Mouse (Mus musculus) forebrain, embryonic 10.5 days (tissue): ENCODE results near the gene Tcirg1. TPM values are rescaled to one million over a fixed set of nuclear protein-coding genes. Genes with fewer than 3 reads are reported as not detected.

Source experiments
- DNase-seq: peaks from one replicate; pipeline ENCODE4 v3.0.0-alpha.2; 2017; ENCODE audit warnings: low spot score; ENCODE audit errors: extremely low spot score
- H3K27ac ChIP-seq: fragments of 300-500 bp; sonication (generic); 2 replicates; pipeline ENCODE4 v1.5.1; 2016; ENCODE audit warnings: mild to moderate bottlenecking
- H3K27me3 ChIP-seq: fragments of 300-500 bp; sonication (generic); 2 replicates; pipeline ENCODE4 v1.6.1; 2016; ENCODE audit warnings: mild to moderate bottlenecking; ENCODE audit not compliant: poor library complexity, severe bottlenecking
- H3K36me3 ChIP-seq: fragments of 300-500 bp; sonication (generic); replicated peaks from 2 replicates; pipeline ENCODE4 v1.6.1; 2016; ENCODE audit warnings: mild to moderate bottlenecking, moderate library complexity
- H3K4me1 ChIP-seq: fragments of 300-500 bp; sonication (generic); 2 replicates; pipeline ENCODE4 v1.6.1; 2016
- H3K4me3 ChIP-seq: fragments of 300-500 bp; sonication (generic); 2 replicates; pipeline ENCODE4 v1.5.1; 2016; ENCODE audit warnings: mild to moderate bottlenecking, moderate library complexity
- H3K9me3 ChIP-seq: fragments of 300-500 bp; sonication (generic); 2 replicates; pipeline ENCODE4 v1.6.1; 2016; ENCODE audit warnings: mild to moderate bottlenecking, moderate library complexity
- WGBS: fragments of 180-500 bp; shearing (Covaris S2); methylation state at CpG from one replicate; pipeline ENCODE4 v1.1.7; 2016; 5-methylcytosine and 5-hydroxymethylcytosine counted together
- polyA plus RNA-seq: library from polyadenylated mRNA; unstranded; fragments of >200 nt; fragmentation: Nextera tagmentation; extraction: Ambion mirVana; gene quantifications from 2 replicates; pipeline ENCODE4 v1.2.1, GENCODE M21; 2016

The Tcirg1 gene
- polyA plus RNA-seq, 1 experiment from 2014 or later: 17.9 TPM

- DNase-seq: no peak
- Histone ChIP-seq H3K4me3 (no peak overlapping the region), H3K27ac (no peak overlapping the region), H3K4me1 (peaks cover 47% of the 10 kb centered on the region), H3K9me3 (no peaks in the 10 kb centered on the region), H3K36me3 (peaks cover 38% of the 10 kb centered on the region), H3K27me3 (peaks cover 14% of the 10 kb centered on the region)
- WGBS: 65% methylated on average over 10 of the region's 10 CpGs
Observed at GRCm38 (mm10) chr19:3904363-3904675, 2.6 kb downstream of the Tcirg1 start.

GRCm38 (mm10) chr19:3903648-3904362 lies 3.1 kb downstream of the Tcirg1 start:
- H3K4me1 ChIP-seq: peaks cover 47% of the 10 kb centered on the region
- no peak for DNase-seq
- peaks cover 33% of the 10 kb centered on the region for H3K36me3 ChIP-seq
- 56% methylated on average over 25 of the region's 25 CpGs for WGBS
- H3K4me3 ChIP-seq: no peak overlapping the region
- H3K27me3 ChIP-seq: peaks cover 14% of the 10 kb centered on the region
- H3K27ac ChIP-seq: no peak overlapping the region
- H3K9me3 ChIP-seq: no peaks in the 10 kb centered on the region

DNA sequence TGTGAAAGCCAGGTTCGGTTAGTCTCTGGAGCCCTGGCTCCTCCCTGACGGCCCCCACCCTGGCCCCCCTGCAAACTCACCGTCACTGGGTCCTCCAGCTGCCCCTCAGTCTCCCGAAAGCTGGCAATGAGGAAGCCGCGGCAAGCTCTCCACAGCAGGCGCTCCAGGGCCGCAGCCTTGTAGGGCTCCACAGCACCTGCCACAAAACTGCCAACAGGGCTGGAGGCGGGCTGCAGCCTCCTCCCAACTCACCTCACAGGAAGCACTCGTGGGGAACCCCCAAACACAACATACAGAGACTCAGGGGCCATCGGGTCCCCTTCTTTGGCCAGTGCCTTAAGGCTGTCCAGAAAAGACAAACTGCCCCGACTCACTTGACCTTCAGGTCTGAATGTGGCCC lies 4.0 kb downstream of the Tcirg1 start:
- peaks cover 14% of the 10 kb centered on the region for H3K27me3 ChIP-seq
- 83% methylated on average over 12 of the region's 12 CpGs for WGBS
- H3K4me1 ChIP-seq: peaks cover 47% of the 10 kb centered on the region
- DNase-seq: no peak
- H3K27ac ChIP-seq: no peak overlapping the region
- H3K4me3 ChIP-seq: no peak overlapping the region
- H3K9me3 ChIP-seq: no peaks in the 10 kb centered on the region
- H3K36me3 ChIP-seq: peaks cover 25% of the 10 kb centered on the region

GRCm38 (mm10) chr19:3899618-3900017 lies 7.3 kb downstream of the Tcirg1 start:
- peaks cover 55% of the 10 kb centered on the region for H3K36me3 ChIP-seq
- WGBS: 92% methylated on average over 4 of the region's 4 CpGs
- H3K4me3 ChIP-seq: no peak overlapping the region
- H3K4me1 ChIP-seq: peaks cover 32% of the 10 kb centered on the region
- no peaks in the 10 kb centered on the region for H3K27me3 ChIP-seq
- H3K9me3 ChIP-seq: no peaks in the 10 kb centered on the region
- H3K27ac ChIP-seq: no peak overlapping the region
- no peak for DNase-seq

DNA sequence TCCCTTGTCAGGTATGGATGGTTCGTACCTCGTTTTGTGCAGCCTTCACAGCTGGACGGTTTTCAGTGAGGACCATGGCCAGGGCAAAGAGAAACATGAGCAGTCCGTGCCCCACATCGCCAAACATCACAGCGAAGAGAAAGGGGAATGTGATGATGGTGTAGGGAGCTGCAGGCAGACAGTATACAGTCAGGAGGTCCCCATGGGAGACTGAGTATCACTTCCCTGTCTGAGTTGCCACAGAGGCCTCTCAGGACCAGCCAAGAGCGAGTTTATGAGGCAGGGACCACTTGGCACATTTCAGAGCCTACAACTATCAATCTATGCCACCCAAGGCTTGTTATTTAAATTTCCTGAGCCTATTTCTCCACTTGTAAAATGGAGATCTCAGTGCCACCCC lies 8.0 kb downstream of the Tcirg1 start:
- WGBS: 86% methylated on average over 7 of the region's 7 CpGs
- peaks cover 62% of the 10 kb centered on the region for H3K36me3 ChIP-seq
- DNase-seq: no peak
- peaks cover 30% of the 10 kb centered on the region for H3K4me1 ChIP-seq
- no peak overlapping the region for H3K27ac ChIP-seq
- H3K9me3 ChIP-seq: no peaks in the 10 kb centered on the region
- H3K4me3 ChIP-seq: no peak overlapping the region
- H3K27me3 ChIP-seq: no peaks in the 10 kb centered on the region

GRCm38 (mm10) chr19:3897557-3897956 lies 9.4 kb downstream of the Tcirg1 start:
- H3K4me3 ChIP-seq: no peak overlapping the region
- no peaks in the 10 kb centered on the region for H3K27me3 ChIP-seq
- H3K9me3 ChIP-seq: no peaks in the 10 kb centered on the region
- H3K27ac ChIP-seq: no peak overlapping the region
- no peak for DNase-seq
- peaks cover 20% of the 10 kb centered on the region for H3K4me1 ChIP-seq
- WGBS: 93% methylated on average over 5 of the region's 5 CpGs
- peaks cover 65% of the 10 kb centered on the region for H3K36me3 ChIP-seq

DNA sequence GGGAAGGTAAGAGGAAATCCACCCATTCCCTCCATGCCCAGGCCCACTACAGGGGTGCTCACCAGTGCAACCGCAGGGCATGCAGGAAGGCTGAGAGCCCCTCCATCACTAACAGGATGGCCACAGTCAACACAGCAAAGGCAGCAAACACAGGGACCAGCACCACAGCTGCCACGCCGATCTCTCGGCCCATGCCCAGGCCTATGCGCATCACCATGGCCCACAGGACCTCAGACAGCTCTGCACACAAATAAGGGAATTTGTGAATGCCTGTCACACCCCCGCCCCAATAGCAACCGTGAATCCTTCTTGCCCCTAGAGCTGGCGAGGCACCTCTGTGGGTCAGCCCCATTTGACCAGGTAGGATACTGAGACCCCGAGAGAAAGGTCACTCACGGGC lies 10.7 kb downstream of the Tcirg1 start:
- Histone ChIP-seq H3K4me1 (peaks cover 20% of the 10 kb centered on the region), H3K4me3 (no peak overlapping the region), H3K9me3 (no peaks in the 10 kb centered on the region), H3K27ac (peak overlapping the region; percentile 72), H3K27me3 (no peaks in the 10 kb centered on the region), H3K36me3 (peaks cover 68% of the 10 kb centered on the region)
- 95% methylated on average over 10 of the region's 10 CpGs for WGBS
- no peak for DNase-seq

DNA sequence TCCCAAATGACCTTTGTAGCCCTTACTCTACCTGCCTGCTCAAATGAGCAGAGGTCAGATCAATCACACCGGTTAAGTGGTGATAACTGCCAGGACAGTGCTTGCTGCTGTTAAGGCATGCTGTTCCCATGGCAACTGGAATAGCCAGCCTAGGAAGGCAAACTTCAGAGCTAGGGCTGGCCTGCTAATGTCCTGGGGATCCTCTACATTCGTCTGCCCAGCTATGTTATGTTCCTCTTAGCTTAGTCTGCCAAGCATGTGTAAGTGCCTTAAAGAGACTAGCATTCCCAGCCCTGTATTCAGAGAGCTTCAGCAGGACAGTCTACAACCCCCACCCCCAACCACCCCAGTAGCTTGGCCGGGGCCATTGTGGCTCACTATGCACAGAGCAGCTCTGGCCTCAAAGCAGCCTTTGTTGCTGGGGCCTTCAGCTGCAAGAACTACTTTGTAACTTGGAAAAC lies 11.7 kb downstream of the Tcirg1 start:
- H3K9me3 ChIP-seq: no peaks in the 10 kb centered on the region
- peak overlapping the region; percentile 72 for H3K27ac ChIP-seq
- peaks cover 20% of the 10 kb centered on the region for H3K4me1 ChIP-seq
- WGBS: 44% methylated on average over 3 of the region's 3 CpGs
- no peak for DNase-seq
- H3K4me3 ChIP-seq: no peak overlapping the region
- H3K27me3 ChIP-seq: no peaks in the 10 kb centered on the region
- peaks cover 78% of the 10 kb centered on the region for H3K36me3 ChIP-seq

GRCm38 (mm10) chr19:3894294-3894693 lies 12.6 kb downstream of the Tcirg1 start:
- Histone ChIP-seq H3K4me1 (peaks cover 20% of the 10 kb centered on the region), H3K27me3 (no peaks in the 10 kb centered on the region), H3K27ac (no peak overlapping the region), H3K9me3 (no peaks in the 10 kb centered on the region), H3K4me3 (no peak overlapping the region), H3K36me3 (peaks cover 87% of the 10 kb centered on the region)
- 92% methylated on average over 2 of the region's 2 CpGs for WGBS
- DNase-seq: no peak

GRCm38 (mm10) chr19:3893545-3894116 lies 13.3 kb downstream of the Tcirg1 start:
- peaks cover 93% of the 10 kb centered on the region for H3K36me3 ChIP-seq
- no peak overlapping the region for H3K27ac ChIP-seq
- no peaks in the 10 kb centered on the region for H3K27me3 ChIP-seq
- DNase-seq: no peak
- H3K4me3 ChIP-seq: no peak overlapping the region
- WGBS: 93% methylated on average over 4 of the region's 4 CpGs
- H3K9me3 ChIP-seq: no peaks in the 10 kb centered on the region
- peaks cover 20% of the 10 kb centered on the region for H3K4me1 ChIP-seq

DNA sequence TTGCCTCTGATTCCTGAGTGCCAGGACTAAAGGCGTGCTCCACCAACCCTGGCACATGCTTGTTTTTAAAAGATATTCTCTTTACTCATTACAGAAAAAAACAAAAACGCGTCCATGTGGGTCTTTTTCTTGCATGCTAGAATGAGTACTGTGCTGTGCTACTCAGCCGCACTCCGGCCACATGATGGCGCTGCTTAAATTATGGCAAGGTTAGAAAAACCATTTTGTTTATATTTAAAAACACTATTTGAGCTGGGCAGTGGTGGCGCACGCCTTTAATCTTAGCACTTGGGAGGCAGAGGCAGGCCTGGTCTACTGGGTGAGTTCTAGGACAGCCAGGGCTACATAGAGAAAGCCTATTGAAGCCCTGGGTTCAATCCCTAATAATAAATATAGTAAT lies 16.8 kb downstream of the Tcirg1 start:
- H3K27ac ChIP-seq: no peak overlapping the region
- H3K9me3 ChIP-seq: no peaks in the 10 kb centered on the region
- H3K27me3 ChIP-seq: no peaks in the 10 kb centered on the region
- no peak overlapping the region for H3K4me3 ChIP-seq
- peaks cover 8% of the 10 kb centered on the region for H3K4me1 ChIP-seq
- no peak for DNase-seq
- H3K36me3 ChIP-seq: peaks cover 96% of the 10 kb centered on the region
- WGBS: 89% methylated on average over 8 of the region's 8 CpGs

DNA sequence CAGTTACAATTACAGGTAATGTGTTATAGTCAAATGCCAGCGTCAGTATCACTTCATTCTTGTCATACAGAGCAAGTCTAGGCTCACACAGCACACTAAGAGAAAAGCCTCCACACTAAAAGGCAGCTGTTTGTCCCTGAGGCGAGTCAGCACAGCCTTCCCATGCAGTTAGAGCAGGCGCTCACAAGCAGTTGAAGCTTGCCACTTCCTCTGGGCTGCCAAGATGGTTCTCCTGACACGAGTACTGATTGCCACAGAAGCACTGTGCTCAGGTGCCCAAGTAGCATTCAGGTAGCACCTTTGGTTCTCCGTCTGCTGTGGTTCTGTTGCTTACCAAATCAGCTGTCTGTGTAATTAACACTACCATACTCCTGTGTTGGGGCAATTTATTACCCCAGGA lies 17.8 kb downstream of the Tcirg1 start:
- no peak overlapping the region for H3K4me3 ChIP-seq
- peaks cover 96% of the 10 kb centered on the region for H3K36me3 ChIP-seq
- no peak for DNase-seq
- H3K4me1 ChIP-seq: no peaks in the 10 kb centered on the region
- no peak overlapping the region for H3K27ac ChIP-seq
- WGBS: 93% methylated on average over 5 of the region's 5 CpGs
- H3K9me3 ChIP-seq: no peaks in the 10 kb centered on the region
- H3K27me3 ChIP-seq: no peaks in the 10 kb centered on the region

DNA sequence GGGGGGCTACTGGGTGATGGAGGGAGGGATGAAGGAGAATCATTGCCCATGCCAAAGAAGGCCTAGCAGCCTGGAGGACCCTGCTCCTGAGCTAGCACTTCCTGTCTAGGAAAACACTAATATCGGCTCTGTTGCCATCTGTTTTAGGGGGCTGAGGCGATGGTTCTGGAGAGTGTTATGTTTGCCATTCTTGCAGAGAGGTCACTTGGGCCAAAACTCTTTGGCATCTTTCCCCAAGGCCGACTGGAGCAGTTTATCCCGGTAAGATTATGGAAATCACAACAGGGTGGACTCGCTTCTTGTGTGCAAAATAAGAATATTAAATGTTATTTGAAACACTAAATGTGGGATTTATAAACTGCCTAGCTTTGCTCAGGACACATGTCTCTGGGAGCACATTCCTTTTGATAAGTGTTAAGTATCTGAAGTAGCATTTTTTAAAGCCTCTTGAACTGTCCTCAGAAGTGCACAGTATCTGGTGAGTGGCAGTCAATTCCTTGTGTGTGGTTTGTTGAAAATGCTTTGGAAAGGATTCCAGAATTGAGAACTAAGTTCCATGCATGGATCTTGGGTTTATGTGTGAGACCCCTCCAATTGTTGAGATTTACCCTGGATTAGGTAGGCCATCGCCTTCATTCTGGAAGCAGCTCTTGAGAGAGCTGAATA lies 22.5 kb downstream of the Tcirg1 start:
- Histone ChIP-seq H3K4me3 (no peak overlapping the region), H3K36me3 (peaks cover 58% of the 10 kb centered on the region), H3K4me1 (no peaks in the 10 kb centered on the region), H3K27ac (no peak overlapping the region), H3K27me3 (no peaks in the 10 kb centered on the region), H3K9me3 (no peaks in the 10 kb centered on the region)
- 88% methylated on average over 6 of the region's 6 CpGs for WGBS
- DNase-seq: no peak
